Mouse (Mus musculus) embryonic facial prominence, embryonic 14.5 days (tissue): ENCODE data around the gene CT030661.1. TPM values are rescaled to one million over a fixed set of nuclear protein-coding genes. Genes with fewer than 3 reads are reported as not detected.
"Not testable (repeated sequence)": the region's sequence is repeated elsewhere in the genome, so short reads cannot be mapped to it uniquely, and the experiment has no call there.

Experiments used
- ATAC-seq: fragments of 200-750 bp; cut with Nextera tagmentation; 2 replicates; pipeline ENCODE4 v1.8.0; 2017; ENCODE audit warnings: low read depth, moderate number of reproducible peaks, moderate TSS enrichment
- DNase-seq: peaks from one replicate; pipeline ENCODE4 v3.0.0-alpha.2; 2015; ENCODE audit warnings: low spot score
- H3K27ac ChIP-seq: fragments of 300-500 bp; sonication (generic); replicated peaks from 2 replicates; pipeline ENCODE4 v1.5.1; 2014; ENCODE audit warnings: low read depth, mild to moderate bottlenecking, low read length, moderate library complexity
- H3K27me3 ChIP-seq: fragments of 300-500 bp; sonication (generic); replicated peaks from 2 replicates; pipeline ENCODE4 v1.6.1; 2014; ENCODE audit warnings: low read length; ENCODE audit not compliant: control insufficient read depth, insufficient read depth
- H3K36me3 ChIP-seq: fragments of 300-500 bp; sonication (generic); 2 replicates; pipeline ENCODE4 v1.6.1; 2014; ENCODE audit warnings: low read length, mixed read lengths; ENCODE audit not compliant: control insufficient read depth, insufficient read depth
- H3K4me1 ChIP-seq: fragments of 300-500 bp; sonication (generic); 2 replicates; pipeline ENCODE4 v1.6.1; 2014; ENCODE audit warnings: antibody characterized with exemption, low read length; ENCODE audit not compliant: control insufficient read depth, insufficient read depth
- H3K4me2 ChIP-seq: fragments of 300-500 bp; sonication (generic); 2 replicates; pipeline ENCODE4 v1.6.1; 2014; ENCODE audit warnings: low read depth, mild to moderate bottlenecking, low read length, moderate library complexity, mixed read lengths
- H3K4me3 ChIP-seq: fragments of 300-500 bp; sonication (generic); 2 replicates; pipeline ENCODE4 v1.5.1; 2014; ENCODE audit warnings: low read depth, mild to moderate bottlenecking, low read length
- H3K9ac ChIP-seq: fragments of 300-500 bp; sonication (generic); 2 replicates; pipeline ENCODE4 v1.6.1; 2014; ENCODE audit warnings: low read depth, mild to moderate bottlenecking, low read length, moderate library complexity, mixed read lengths
- H3K9me3 ChIP-seq: fragments of 300-500 bp; sonication (generic); 2 replicates; pipeline ENCODE4 v1.6.1; 2016; ENCODE audit warnings: low read length; ENCODE audit not compliant: control insufficient read depth
- WGBS: fragments of 180-500 bp; shearing (Covaris S2); extraction: QIAGEN DNeasy Blood & Tissue Kit; methylation state at CpG from one replicate; pipeline ENCODE4 v1.1.7; 2014; 5-methylcytosine and 5-hydroxymethylcytosine counted together
- polyA plus RNA-seq: library from polyadenylated mRNA; unstranded; fragments of >200 nt; fragmentation: Nextera tagmentation; extraction: Ambion mirVana; gene quantifications from 2 replicates; pipeline ENCODE4 v1.2.1, GENCODE M21; 2014

Gene CT030661.1
- 13.6 and 13.7 TPM in 2 replicates for polyA plus RNA-seq

DNA sequence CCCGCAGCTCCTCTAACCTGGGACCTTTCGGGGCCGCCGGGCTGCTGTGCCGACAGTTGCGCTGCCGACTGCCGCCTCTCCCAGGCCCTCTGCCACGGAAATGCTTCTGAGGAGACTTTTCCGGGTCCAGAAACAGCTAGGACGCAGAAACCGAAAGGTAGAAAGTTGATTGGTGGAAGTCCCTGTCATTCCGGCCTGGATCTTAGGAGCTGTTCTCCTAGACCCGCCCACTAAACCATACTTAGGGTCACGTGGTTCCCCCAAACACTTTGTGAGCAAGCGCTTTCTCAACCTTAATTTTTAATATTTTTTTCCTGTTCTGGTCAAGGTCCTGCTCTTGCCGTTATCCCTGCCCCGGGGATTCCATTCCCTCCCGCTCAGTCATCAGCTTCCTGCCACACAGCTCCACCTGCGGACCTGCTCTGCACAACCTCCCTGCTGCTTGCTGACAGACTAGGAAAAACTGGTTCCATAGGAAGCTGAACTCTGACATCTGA lies at the start of gene CT030661.1:
Gene CT030661.1, minus strand, starts transcription at position 108 of the 497 bp plus-strand sequence.
- WGBS: 0% methylated on average over 18 of the region's 20 CpGs
- H3K4me1 ChIP-seq, H3K36me3 ChIP-seq, H3K27me3 ChIP-seq, H3K9me3 ChIP-seq: not testable (repeated sequence)
- peak; percentile 99 for DNase-seq
- Histone ChIP-seq H3K4me2 (peak within 1 kb of the TSS; percentile 52), H3K4me3 (peak within 1 kb of the TSS; percentile 55), H3K9ac (peak within 1 kb of the TSS; percentile 75), H3K27ac (peak within 1 kb of the TSS; percentile 58)
- ATAC-seq: peak; percentile 99

GRCm38 (mm10) chr17:22363895-22364294 lies 49.3 kb upstream of the CT030661.1 start:
- H3K27ac ChIP-seq: no peak overlapping the region
- H3K9ac ChIP-seq: no peak overlapping the region
- peaks cover 4% of the 10 kb centered on the region; the same call in 1 of the 2 replicates for H3K4me1 ChIP-seq
- H3K4me3 ChIP-seq: no peak overlapping the region
- ATAC-seq (no peak), DNase-seq (no peak)
- H3K9me3 ChIP-seq: peaks cover 14% of the 10 kb centered on the region; the same call in 1 of the 2 replicates
- WGBS: 86% methylated on average over 3 of the region's 3 CpGs
- H3K4me2 ChIP-seq: no peak overlapping the region
- no peaks in the 10 kb centered on the region for H3K27me3 ChIP-seq
- 0 out of 2 replicates have a peak, but pooled peaks cover 7% of the 10 kb centered on the region for H3K36me3 ChIP-seq

GRCm38 (mm10) chr17:22361101-22361781 lies 46.6 kb upstream of the CT030661.1 start, which contains the start of the genes Zfp944 and Zfp758:
Gene Zfp944, minus strand, starts transcription at chr17:22361400.
Gene Zfp758, plus strand, starts transcription at chr17:22361453.
- DNase-seq (peak; percentile 35), ATAC-seq (peak; percentile 97)
- under 1% methylated on average over 21 of the region's 43 CpGs for WGBS
- Histone ChIP-seq H3K4me3 (peak within 1 kb of the TSS; percentile 58), H3K9ac (peak within 1 kb of the TSS; percentile 80), H3K27ac (peak within 1 kb of the TSS; percentile 79), H3K4me2 (peak within 1 kb of the TSS; percentile 60)
- H3K4me1 ChIP-seq, H3K36me3 ChIP-seq, H3K27me3 ChIP-seq, H3K9me3 ChIP-seq: not testable (repeated sequence)

- H3K9ac ChIP-seq: peak overlapping the region; percentile 68
- no peaks in the 10 kb centered on the region for H3K27me3 ChIP-seq
- peak overlapping the region; percentile 60 for H3K4me2 ChIP-seq
- ATAC-seq: no peak
- DNase-seq: no peak
- no peak overlapping the region for H3K27ac ChIP-seq
- H3K4me1 ChIP-seq: peaks cover 4% of the 10 kb centered on the region; the same call in 1 of the 2 replicates
- H3K9me3 ChIP-seq: peaks cover 6% of the 10 kb centered on the region; the same call in 1 of the 2 replicates
- 24% methylated on average over 5 of the region's 5 CpGs for WGBS
- H3K4me3 ChIP-seq: peak overlapping the region; percentile 58
- H3K36me3 ChIP-seq: peaks cover 8% of the 10 kb centered on the region
Observed at GRCm38 (mm10) chr17:22360572-22360971, 45.9 kb upstream of the CT030661.1 start.

DNA sequence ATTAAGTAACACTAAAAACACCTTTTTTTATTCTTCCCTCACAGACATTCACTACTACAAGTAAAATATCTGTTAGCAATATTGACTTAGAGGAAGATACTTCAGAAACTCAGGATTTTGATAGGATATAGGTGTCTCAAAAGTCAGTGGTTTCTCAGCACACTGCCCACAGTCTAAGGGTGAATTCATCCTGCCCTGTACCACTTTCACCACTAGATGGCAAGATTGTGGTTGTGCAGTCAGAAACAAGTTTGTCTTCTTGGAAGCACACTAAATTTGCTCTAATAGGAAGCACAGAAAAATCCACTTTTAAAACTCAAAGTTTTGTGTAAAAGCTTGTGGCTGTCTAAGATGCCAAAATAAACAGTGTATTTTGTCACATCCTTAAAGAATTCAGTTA lies 38.2 kb upstream of the CT030661.1 start:
- no peak overlapping the region for H3K27ac ChIP-seq
- ATAC-seq: no peak
- H3K4me2 ChIP-seq: no peak overlapping the region
- DNase-seq: peak; percentile 27
- no peaks in the 10 kb centered on the region for H3K9me3 ChIP-seq
- H3K4me3 ChIP-seq: no peak overlapping the region
- H3K4me1 ChIP-seq: no peaks in the 10 kb centered on the region
- H3K9ac ChIP-seq: no peak overlapping the region
- H3K27me3 ChIP-seq: no peaks in the 10 kb centered on the region
- H3K36me3 ChIP-seq: peaks cover 26% of the 10 kb centered on the region

DNA sequence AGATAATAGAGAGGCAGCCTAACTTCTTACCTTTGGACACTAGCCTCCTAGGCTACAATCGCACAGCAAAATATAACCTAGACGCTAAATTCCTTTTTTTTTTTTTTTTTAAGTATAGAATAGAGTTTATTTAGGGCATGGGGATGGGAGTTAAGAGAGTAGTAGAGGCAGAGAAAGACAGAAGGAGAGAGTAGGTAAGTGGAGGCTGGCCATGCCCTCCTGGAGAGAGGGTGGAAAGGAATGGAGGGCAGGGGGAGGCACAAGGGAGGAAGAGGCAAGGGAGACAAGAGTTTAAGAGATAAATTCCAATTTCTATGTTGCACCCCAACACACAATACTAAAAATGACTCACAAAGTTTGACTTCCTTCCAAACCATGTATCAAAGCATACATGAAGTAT lies 610 bp upstream of the CT030661.1 start:
- H3K9ac ChIP-seq: peak overlapping the region; percentile 75
- not testable (repeated sequence) for H3K9me3 ChIP-seq, DNase-seq, H3K27me3 ChIP-seq, ATAC-seq, H3K27ac ChIP-seq, H3K36me3 ChIP-seq, H3K4me1 ChIP-seq
- WGBS: 11% methylated on average over 2 of the region's 2 CpGs
- H3K4me3 ChIP-seq: peak overlapping the region; percentile 55
- peak overlapping the region; percentile 52 for H3K4me2 ChIP-seq

- ATAC-seq: peak; percentile 49; the same call in 1 of the 2 replicates
Observed at GRCm38 (mm10) chr17:22314219-22314618, 418 bp downstream of the CT030661.1 start.

More at GRCm38 (mm10) chr17:22314219-22314618, 418 bp downstream of the CT030661.1 start:
- H3K27me3 ChIP-seq, H3K9me3 ChIP-seq, H3K4me1 ChIP-seq, DNase-seq, H3K36me3 ChIP-seq: not testable (repeated sequence)
- Histone ChIP-seq H3K9ac (peak overlapping the region; percentile 75), H3K4me2 (peak overlapping the region; percentile 52), H3K4me3 (peak overlapping the region; percentile 55), H3K27ac (peak overlapping the region; percentile 58; the same call in 1 of the 2 replicates)
- WGBS: 0% methylated on average over 3 of the region's 3 CpGs
